Comparison of ENCODE assay signal across 19 mouse cellular contexts in genomic region chr2:53100093-53100492, GRCm38 (mm10).
DNase-seq lines count a peak whose midpoint lies in the region; ATAC-seq and TF ChIP-seq lines count a peak whose summit lies in the region.
"Had no signal": no experiment of that assay in that cellular context is flagged by ENCODE, and none has a peak within 500 bp of the region (broad histone marks: within the 10 kb centered on the region; RNA-seq: fewer than 3 reads in every experiment).

No protein-coding gene starts in this region.

- no peaks in the 10 kb centered on the region for H3K9me3 ChIP-seq in forebrain, embryonic 14.5 days (replicated peaks; ENCODE audit: control insufficient read depth, low read length)
- H3K9me3 ChIP-seq in forebrain, embryonic 12.5 days, result no peaks in the 10 kb centered on the region
- H3K9me3 ChIP-seq in kidney, embryonic 16.5 days (ENCODE audit: low read length), result no peaks in the 10 kb centered on the region
- no peaks in the 10 kb centered on the region for H3K9me3 ChIP-seq in midbrain, postnatal 0 days (ENCODE audit: low read length)
- no peaks in the 10 kb centered on the region for H3K9me3 ChIP-seq in midbrain, embryonic 10.5 days (replicated peaks)
- H3K9me3 ChIP-seq in stomach, postnatal 0 days (ENCODE audit: control insufficient read depth, low read length), result no peaks in the 10 kb centered on the region
- H3K9me3 ChIP-seq: embryonic facial prominence, embryonic 15.5 days; G1E; heart, embryonic 15.5 days; intestine, embryonic 15.5 days; limb, embryonic 15.5 days; liver, embryonic 15.5 days had no signal

- H3K4me1 ChIP-seq in forebrain, embryonic 14.5 days (ENCODE audit: control insufficient read depth, insufficient read depth, low read length), result no peaks in the 10 kb centered on the region
- no peaks in the 10 kb centered on the region for H3K4me1 ChIP-seq in forebrain, embryonic 12.5 days
- H3K4me1 ChIP-seq in kidney, embryonic 16.5 days (ENCODE audit: insufficient read depth, low read length), result no peaks in the 10 kb centered on the region
- H3K4me1 ChIP-seq in midbrain, postnatal 0 days (ENCODE audit: insufficient read depth, low read length), result no peaks in the 10 kb centered on the region
- no peaks in the 10 kb centered on the region for H3K4me1 ChIP-seq in midbrain, embryonic 10.5 days
- no peaks in the 10 kb centered on the region for H3K4me1 ChIP-seq in stomach, postnatal 0 days (replicated peaks; ENCODE audit: control insufficient read depth, insufficient read depth)
- H3K4me1 ChIP-seq: embryonic facial prominence, embryonic 15.5 days; heart, embryonic 15.5 days; intestine, embryonic 15.5 days; liver, embryonic 15.5 days had no signal

- DNase-seq in forebrain, embryonic 14.5 days (ENCODE audit: low spot score), result peak; percentile 57
- DNase-seq in kidney, postnatal 14 days, result no peak
- DNase-seq in midbrain, postnatal 0 days (ENCODE audit: low spot score), result no peak
- no peak for DNase-seq in midbrain, embryonic 10.5 days (ENCODE audit: low spot score)
- DNase-seq in stomach, postnatal 0 days (ENCODE audit: low spot score), result no peak
- DNase-seq: adrenal gland, postnatal 25 days; cerebellum, adult 11-12 months; gastrocnemius, postnatal 36 days; midbrain, embryonic 14.5 days; thymus, postnatal 36 days had no signal

- no peak overlapping the region for H3K4me3 ChIP-seq in forebrain, embryonic 14.5 days (ENCODE audit: low read depth, low read length)
- H3K4me3 ChIP-seq in forebrain, embryonic 12.5 days (replicated peaks), result no peak overlapping the region
- no peak overlapping the region for H3K4me3 ChIP-seq in kidney, embryonic 16.5 days (ENCODE audit: low read length)
- no peak overlapping the region for H3K4me3 ChIP-seq in midbrain, postnatal 0 days (ENCODE audit: low read depth, low read length)
- H3K4me3 ChIP-seq in midbrain, embryonic 10.5 days, result no peak overlapping the region
- H3K4me3 ChIP-seq in stomach, postnatal 0 days (ENCODE audit: low read depth, low read length), result no peak overlapping the region
- H3K4me3 ChIP-seq: embryonic facial prominence, embryonic 15.5 days; heart, embryonic 15.5 days; intestine, embryonic 15.5 days; limb, embryonic 15.5 days; liver, embryonic 15.5 days had no signal

- no peak overlapping the region for H3K4me2 ChIP-seq in forebrain, embryonic 14.5 days (ENCODE audit: low read length)
- no peak overlapping the region for H3K4me2 ChIP-seq in forebrain, embryonic 12.5 days
- H3K4me2 ChIP-seq in kidney, embryonic 16.5 days (replicated peaks; ENCODE audit: low read depth, low read length), result no peak overlapping the region
- H3K4me2 ChIP-seq in midbrain, postnatal 0 days (ENCODE audit: low read depth, low read length, poor library complexity, severe bottlenecking), result no peak overlapping the region
- no peak overlapping the region for H3K4me2 ChIP-seq in stomach, postnatal 0 days (replicated peaks; ENCODE audit: low read depth)
- H3K4me2 ChIP-seq: embryonic facial prominence, embryonic 15.5 days; heart, embryonic 15.5 days; intestine, embryonic 15.5 days; limb, embryonic 15.5 days; liver, embryonic 15.5 days had no signal

- no peak overlapping the region for H3K9ac ChIP-seq in forebrain, embryonic 14.5 days (ENCODE audit: low read length)
- H3K9ac ChIP-seq in forebrain, embryonic 12.5 days, result no peak overlapping the region
- H3K9ac ChIP-seq in kidney, embryonic 16.5 days (replicated peaks; ENCODE audit: low read length), result no peak overlapping the region
- no peak overlapping the region for H3K9ac ChIP-seq in midbrain, postnatal 0 days (replicated peaks; ENCODE audit: low read length, poor library complexity, severe bottlenecking)
- no peak overlapping the region for H3K9ac ChIP-seq in stomach, postnatal 0 days (ENCODE audit: low read length)
- H3K9ac ChIP-seq: embryonic facial prominence, embryonic 15.5 days; heart, embryonic 15.5 days; intestine, embryonic 15.5 days; limb, embryonic 15.5 days; liver, embryonic 15.5 days had no signal

- peak; percentile 26 for TF ChIP-seq CTCF in midbrain, postnatal 0 days (IDR thresholded peaks at IDR 0.05)
- TF ChIP-seq CTCF in stomach, postnatal 0 days (IDR thresholded peaks at IDR 0.05; ENCODE audit: low read depth), result 0 out of 2 replicates have a peak, but pooled peaks have one; percentile 23

- TF ChIP-seq EP300 in stomach, postnatal 0 days (optimal IDR thresholded peaks at IDR 0.05), result no peak

- no peaks in the 10 kb centered on the region for H3K27me3 ChIP-seq in forebrain, embryonic 14.5 days (replicated peaks; ENCODE audit: control insufficient read depth, insufficient read depth, low read length)
- no peaks in the 10 kb centered on the region for H3K27me3 ChIP-seq in forebrain, embryonic 12.5 days
- H3K27me3 ChIP-seq in kidney, embryonic 16.5 days (ENCODE audit: insufficient read depth, low read length), result no peaks in the 10 kb centered on the region
- H3K27me3 ChIP-seq in midbrain, postnatal 0 days (ENCODE audit: insufficient read depth, low read length), result no peaks in the 10 kb centered on the region
- no peaks in the 10 kb centered on the region for H3K27me3 ChIP-seq in midbrain, embryonic 10.5 days (ENCODE audit: low read depth, poor library complexity, severe bottlenecking)
- no peaks in the 10 kb centered on the region for H3K27me3 ChIP-seq in stomach, postnatal 0 days (ENCODE audit: control insufficient read depth, insufficient read depth, low read length)
- H3K27me3 ChIP-seq: embryonic facial prominence, embryonic 15.5 days; heart, embryonic 15.5 days; intestine, embryonic 15.5 days; limb, embryonic 15.5 days; liver, embryonic 15.5 days had no signal

- H3K36me3 ChIP-seq in forebrain, embryonic 14.5 days (ENCODE audit: control insufficient read depth, insufficient read depth, low read length), result peaks cover 23% of the 10 kb centered on the region
- peaks cover 25% of the 10 kb centered on the region for H3K36me3 ChIP-seq in forebrain, embryonic 12.5 days (replicated peaks)
- H3K36me3 ChIP-seq in kidney, embryonic 16.5 days (ENCODE audit: insufficient read depth, low read length), result peaks cover 19% of the 10 kb centered on the region
- H3K36me3 ChIP-seq in midbrain, postnatal 0 days (ENCODE audit: insufficient read depth, low read length), result peaks cover 9% of the 10 kb centered on the region; the same call in 1 of the 2 replicates
- peaks cover 49% of the 10 kb centered on the region for H3K36me3 ChIP-seq in midbrain, embryonic 10.5 days
- H3K36me3 ChIP-seq in stomach, postnatal 0 days (ENCODE audit: control insufficient read depth, insufficient read depth, low read length), result peaks cover 4% of the 10 kb centered on the region; the same call in 1 of the 2 replicates
- H3K36me3 ChIP-seq: G1E; heart, embryonic 15.5 days; intestine, embryonic 15.5 days; liver, embryonic 15.5 days had no signal

- no peak overlapping the region for H3K27ac ChIP-seq in forebrain, embryonic 14.5 days (ENCODE audit: low read depth, low read length)
- H3K27ac ChIP-seq in forebrain, embryonic 12.5 days, result no peak overlapping the region
- no peak overlapping the region for H3K27ac ChIP-seq in kidney, embryonic 16.5 days (ENCODE audit: low read length)
- H3K27ac ChIP-seq in midbrain, postnatal 0 days (ENCODE audit: low read depth, low read length), result no peak overlapping the region
- H3K27ac ChIP-seq in midbrain, embryonic 10.5 days (replicated peaks), result no peak overlapping the region
- no peak overlapping the region for H3K27ac ChIP-seq in stomach, postnatal 0 days (replicated peaks)
- H3K27ac ChIP-seq: embryonic facial prominence, embryonic 15.5 days; heart, embryonic 15.5 days; intestine, embryonic 15.5 days; limb, embryonic 15.5 days; liver, embryonic 15.5 days had no signal

- 48% methylated on average over 2 of the region's 2 CpGs for WGBS in forebrain, embryonic 14.5 days
- WGBS in forebrain, embryonic 12.5 days, result 53% methylated on average over 2 of the region's 2 CpGs
- WGBS in kidney, embryonic 16.5 days, result 26% methylated on average over 2 of the region's 2 CpGs
- WGBS in midbrain, postnatal 0 days, result 71% methylated on average over 2 of the region's 2 CpGs
- 64% methylated on average over 2 of the region's 2 CpGs for WGBS in midbrain, embryonic 10.5 days
- 61% methylated on average over 2 of the region's 2 CpGs for WGBS in stomach, postnatal 0 days

- peak; percentile 82 for ATAC-seq in forebrain, embryonic 14.5 days
- no peak; the same call in 1 of the 2 replicates for ATAC-seq in forebrain, embryonic 12.5 days (ENCODE audit: low FRiP score)
- peak; percentile 39; the same call in 1 of the 2 replicates for ATAC-seq in kidney, embryonic 16.5 days (ENCODE audit: low FRiP score, low TSS enrichment)
- no peak for ATAC-seq in midbrain, postnatal 0 days (ENCODE audit: low FRiP score)
- ATAC-seq in stomach, postnatal 0 days (ENCODE audit: low FRiP score, low TSS enrichment), result no peak
- ATAC-seq: intestine, embryonic 15.5 days; lung, postnatal 0 days had no signal

Comparison
In these comparisons a context has a peak if more than half of its experiments do, and no peak if none do; other contexts are left out.
1. ATAC-seq: peak in forebrain, embryonic 14.5 days (single experiment) and kidney, embryonic 16.5 days (single experiment); none in forebrain, embryonic 12.5 days (single experiment), midbrain, postnatal 0 days (single experiment) and stomach, postnatal 0 days (single experiment).